Mouse (Mus musculus) c-Kit-positive CD71-positive TER-119-positive erythroid progenitor cells, embryonic 14.5 days (primary cell): ENCODE results near the gene Ptpn3.
"Not testable (repeated sequence)": the region's sequence is repeated elsewhere in the genome, so short reads cannot be mapped to it uniquely, and the experiment has no call there.

Experiments used
- DNase-seq: peaks from one replicate; pipeline ENCODE4 v3.0.0-alpha.2; 2013; ENCODE audit warnings: low spot score

Ptpn3 gene

GRCm38 (mm10) chr4:57216535-57216934 lies 85.1 kb downstream of the Ptpn3 start:
- DNase-seq: no peak

- no peak for DNase-seq
Measured at GRCm38 (mm10) chr4:57214852-57215251, 86.8 kb downstream of the Ptpn3 start.

DNA sequence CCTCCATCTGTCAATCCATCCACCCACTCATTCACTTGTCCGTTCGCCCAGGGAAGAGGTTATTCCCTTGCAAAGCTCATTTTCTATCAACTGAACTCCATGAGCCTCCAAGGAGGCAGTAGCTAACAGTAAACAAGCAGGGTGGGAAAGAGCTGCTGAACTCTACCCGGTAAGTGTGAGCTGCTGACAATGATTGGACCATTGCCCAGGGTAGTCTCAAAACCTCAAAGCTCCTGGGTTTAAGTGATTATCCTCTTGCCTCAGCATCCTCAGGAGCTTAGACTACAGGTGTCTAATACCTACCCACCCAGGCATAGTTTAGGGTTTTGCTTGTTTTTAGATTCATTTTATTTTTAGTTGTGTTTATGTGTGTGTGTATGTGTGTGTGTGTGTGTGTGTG lies 87.5 kb downstream of the Ptpn3 start:
- DNase-seq: no peak

DNA sequence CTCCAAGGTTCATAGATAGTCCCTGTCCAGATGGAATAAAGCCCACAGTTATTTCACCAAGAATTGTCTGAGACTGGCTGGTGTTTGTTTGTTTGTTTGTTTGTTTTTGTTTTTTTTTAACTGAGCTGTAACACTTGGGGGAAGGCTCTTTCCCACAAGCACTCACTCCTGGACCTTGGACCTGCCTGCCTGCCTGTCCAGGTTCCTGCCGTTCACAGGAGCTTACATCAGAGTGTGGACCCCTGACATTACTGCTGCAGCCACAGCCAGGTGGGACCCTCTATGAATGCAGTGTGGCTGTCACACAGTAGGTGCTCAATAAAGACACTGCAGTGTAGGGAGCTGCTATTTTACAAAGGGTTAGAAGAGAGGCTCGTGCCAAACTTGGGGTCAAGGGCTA lies 89.9 kb downstream of the Ptpn3 start:
- no peak for DNase-seq

GRCm38 (mm10) chr4:57205908-57206307 lies 95.7 kb downstream of the Ptpn3 start:
- no peak for DNase-seq

GRCm38 (mm10) chr4:57204780-57205179 lies 96.9 kb downstream of the Ptpn3 start:
- DNase-seq: no peak

GRCm38 (mm10) chr4:57202660-57203361 lies 98.8 kb downstream of the Ptpn3 start:
- DNase-seq: no peak

DNA sequence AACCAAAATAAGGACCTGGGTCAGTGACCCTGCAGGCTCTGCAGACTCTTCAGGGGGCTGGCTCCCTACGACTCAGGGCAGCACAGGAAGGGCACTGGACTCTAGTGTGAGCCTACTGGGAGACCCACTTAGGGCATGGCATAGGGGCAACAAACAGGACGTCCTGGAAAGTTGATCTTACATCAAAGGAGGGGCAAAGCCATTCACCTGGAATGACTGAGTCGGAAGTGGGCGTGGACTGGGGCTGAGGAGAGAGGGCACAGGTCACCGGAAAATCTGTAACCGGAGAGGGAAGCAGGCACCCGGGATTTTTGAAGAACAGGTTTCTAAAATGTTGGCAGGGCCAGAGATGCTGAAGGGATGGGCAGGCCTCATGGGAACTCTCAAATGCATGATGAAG lies 99.5 kb downstream of the Ptpn3 start:
- no peak for DNase-seq

DNA sequence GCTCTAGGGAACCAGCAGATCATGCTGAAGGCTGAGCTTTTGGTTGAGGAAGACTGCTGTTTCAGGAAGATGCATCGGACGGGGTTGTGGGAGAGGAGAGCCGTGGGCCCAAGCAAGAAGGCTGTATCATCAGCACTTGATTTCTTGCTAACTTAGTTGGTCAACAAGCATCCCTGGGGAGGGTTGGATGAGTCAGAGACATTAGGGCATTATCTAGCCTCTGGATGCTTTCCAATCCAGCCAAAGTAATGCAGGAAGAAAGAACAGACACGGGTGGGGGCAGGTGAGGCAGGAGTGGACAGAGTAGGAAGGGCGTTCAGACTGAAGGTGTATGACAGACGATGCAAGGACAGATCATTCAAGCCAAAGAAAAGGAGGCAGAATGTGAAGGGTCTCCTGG lies 101.0 kb downstream of the Ptpn3 start:
- DNase-seq: no peak

- DNase-seq: not testable (repeated sequence)
Measured at GRCm38 (mm10) chr4:57198666-57199393, 102.8 kb downstream of the Ptpn3 start.

GRCm38 (mm10) chr4:57191543-57192283 lies 109.9 kb downstream of the Ptpn3 start:
- DNase-seq: no peak

- DNase-seq: no peak
Measured at GRCm38 (mm10) chr4:57189881-57190280, 111.8 kb downstream of the Ptpn3 start.

DNA sequence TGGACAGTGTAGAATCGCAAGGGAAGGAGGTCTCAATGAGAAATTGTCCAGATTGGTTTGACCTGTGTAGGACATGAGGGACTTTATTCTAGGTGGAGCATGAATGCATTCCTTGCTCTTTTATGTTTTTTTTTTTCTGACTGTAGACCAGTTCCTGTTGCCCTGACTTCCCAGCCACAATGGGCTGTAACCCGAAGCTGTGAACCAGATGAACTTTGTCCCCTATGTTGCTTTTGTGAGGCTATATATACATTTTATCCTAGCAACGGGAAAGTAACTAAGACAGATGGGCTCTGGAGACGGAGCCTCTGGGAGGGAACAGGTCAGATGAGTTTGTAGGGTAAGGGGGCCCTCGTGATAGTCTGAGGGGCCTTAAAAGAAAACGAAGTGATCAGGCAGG lies 115.6 kb downstream of the Ptpn3 start:
- no peak for DNase-seq

GRCm38 (mm10) chr4:57185462-57185861 lies 116.2 kb downstream of the Ptpn3 start:
- DNase-seq: no peak

DNA sequence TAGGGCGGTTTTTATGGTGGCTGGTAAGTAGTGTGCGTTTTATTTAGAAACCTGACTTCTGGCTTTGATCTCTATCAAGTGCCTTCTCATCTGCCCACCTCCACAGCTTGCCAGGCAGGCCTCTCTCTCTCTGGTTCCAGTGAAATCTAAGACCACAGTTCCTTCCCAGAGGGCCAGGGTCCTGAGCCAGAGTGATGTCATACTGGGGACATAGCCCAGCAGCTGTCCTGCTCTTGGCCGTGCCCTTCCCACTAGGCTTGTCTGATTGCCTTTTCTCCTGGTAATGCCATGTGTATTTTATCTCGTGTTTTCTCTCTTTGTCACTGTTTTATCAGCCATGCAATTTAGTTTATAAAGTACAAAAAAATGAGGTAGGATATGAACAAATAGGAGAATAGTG lies 118.1 kb downstream of the Ptpn3 start:
- DNase-seq: no peak

DNA sequence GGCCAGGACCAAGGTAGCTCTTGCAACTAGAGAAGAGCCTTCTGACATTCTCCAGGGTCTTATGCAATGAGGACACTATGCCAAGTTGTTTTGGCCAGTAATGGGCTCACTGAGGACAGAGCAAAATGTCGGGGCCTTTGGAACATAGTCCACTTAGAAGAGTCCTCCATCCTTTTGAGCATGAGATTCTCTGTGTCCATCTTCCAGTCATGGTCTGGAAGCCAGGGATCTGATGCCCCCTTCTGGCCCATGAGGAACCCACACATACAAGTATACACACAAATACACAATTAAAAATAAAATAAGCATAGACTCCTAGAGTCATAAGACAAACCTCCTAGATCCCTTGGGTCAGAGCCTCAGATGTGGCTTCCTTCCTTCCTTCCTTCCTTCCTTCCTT lies 120.1 kb downstream of the Ptpn3 start:
- DNase-seq: no peak

GRCm38 (mm10) chr4:57178881-57179280 lies 122.8 kb downstream of the Ptpn3 start:
- DNase-seq: no peak

GRCm38 (mm10) chr4:57175329-57175728 lies 126.3 kb downstream of the Ptpn3 start:
- DNase-seq: no peak

- DNase-seq: no peak
Measured at GRCm38 (mm10) chr4:57172861-57173260, 128.8 kb downstream of the Ptpn3 start.

DNA sequence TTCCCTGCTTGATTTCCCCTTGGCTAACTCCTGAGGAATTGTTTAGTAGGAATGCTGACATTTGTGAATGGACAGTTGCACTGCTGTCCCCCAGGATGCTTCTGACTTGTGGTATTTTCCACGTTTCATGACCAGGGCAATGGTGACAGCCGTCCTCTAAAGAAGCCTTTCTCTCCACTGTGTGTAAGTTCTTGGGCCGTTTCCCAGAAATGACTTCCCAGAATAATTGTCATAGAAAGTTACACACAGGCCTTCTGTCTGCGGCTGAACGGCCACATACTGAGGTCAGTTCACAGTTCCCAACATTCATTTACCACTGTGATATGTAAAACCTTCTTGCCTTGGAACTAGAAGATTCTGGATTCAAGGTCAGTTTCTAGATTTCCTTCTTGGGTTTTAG lies 129.8 kb downstream of the Ptpn3 start:
- no peak for DNase-seq

DNA sequence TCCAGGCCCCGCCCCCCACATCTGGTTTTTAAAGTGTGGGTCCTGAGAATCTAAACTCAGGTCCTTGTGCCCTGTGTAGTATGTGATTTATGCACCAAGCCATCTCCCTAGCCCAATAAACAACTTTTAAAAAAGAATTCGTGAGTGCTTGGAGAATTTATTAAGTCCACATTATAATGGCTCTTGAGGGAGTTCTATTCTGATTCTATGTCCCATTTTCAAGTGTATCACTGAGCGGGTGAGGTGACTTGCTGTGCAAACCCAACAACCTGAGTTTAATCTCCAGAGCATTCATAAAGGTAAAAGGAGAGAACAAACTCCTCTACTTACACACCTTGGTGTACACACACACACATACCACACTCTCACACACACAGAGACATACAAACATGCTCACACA lies 133.0 kb downstream of the Ptpn3 start:
- no peak for DNase-seq

DNA sequence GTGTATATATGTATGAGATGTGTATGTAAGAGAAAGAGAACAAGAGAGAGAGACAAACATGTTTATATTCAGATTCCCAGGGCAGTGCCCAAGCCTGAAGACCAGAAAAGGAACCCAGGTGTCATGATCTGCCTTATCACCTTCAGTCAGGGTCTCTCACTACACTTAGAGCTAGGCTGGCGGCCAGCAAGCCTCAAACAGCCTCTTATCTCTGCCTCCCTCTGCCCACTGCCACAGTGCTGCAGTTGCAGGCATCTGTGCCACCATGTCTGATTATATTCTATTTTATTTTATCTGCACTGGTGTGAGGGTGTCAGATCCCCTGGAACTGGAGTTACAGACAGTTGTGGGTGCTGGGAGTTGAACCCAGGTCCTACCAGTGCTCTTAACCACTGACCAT lies 133.4 kb downstream of the Ptpn3 start:
- DNase-seq: no peak
